Mouse (Mus musculus) adipocyte (in vitro differentiated cells): ENCODE data around the gene Sec11a.
A peak's percentile ranks its signal among the peaks of the same experiment; 100 is the strongest.

Experiments used
- DNase-seq: peaks from one replicate; pipeline ENCODE4 v3.0.0-alpha.2; 2016; ENCODE audit warnings: low spot score

Sec11a gene

GRCm38 (mm10) chr7:80897134-80897533 is 50.4 kb downstream of the Sec11a start:
- DNase-seq: no peak

DNA sequence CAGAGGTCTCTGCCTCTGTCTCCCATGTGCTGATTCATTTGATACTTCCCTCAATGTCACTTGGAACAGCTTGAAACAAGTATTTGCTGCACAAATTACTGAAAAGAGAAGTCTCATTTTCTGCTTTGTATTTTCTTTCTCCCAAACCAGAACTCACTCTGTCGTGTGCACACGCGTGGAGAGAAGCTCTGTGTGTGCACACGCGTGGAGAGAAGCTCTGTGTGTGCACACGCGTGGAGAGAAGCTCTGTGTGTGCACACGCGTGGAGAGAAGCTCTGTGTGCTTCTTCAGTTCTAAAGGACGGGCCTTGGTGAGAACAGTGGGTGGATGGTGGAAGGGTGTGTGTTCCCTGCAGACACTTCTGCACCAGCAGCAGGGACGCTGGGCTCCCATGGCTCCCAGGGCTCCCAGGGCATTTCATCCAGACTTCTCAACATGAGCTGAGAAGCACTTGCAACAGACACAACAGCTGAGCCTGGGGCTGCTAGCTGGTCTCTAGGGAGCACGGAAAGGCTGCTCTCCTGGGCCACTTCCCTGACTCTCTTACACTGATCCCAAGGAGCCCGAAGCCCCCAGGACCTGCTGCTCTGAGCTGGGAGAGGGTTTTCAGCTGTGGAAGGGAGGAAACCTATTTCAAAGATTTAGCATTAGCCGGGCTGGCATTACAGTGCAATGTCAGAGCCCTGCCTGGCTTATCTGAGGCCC is 52.6 kb downstream of the Sec11a start:
- no peak for DNase-seq

DNA sequence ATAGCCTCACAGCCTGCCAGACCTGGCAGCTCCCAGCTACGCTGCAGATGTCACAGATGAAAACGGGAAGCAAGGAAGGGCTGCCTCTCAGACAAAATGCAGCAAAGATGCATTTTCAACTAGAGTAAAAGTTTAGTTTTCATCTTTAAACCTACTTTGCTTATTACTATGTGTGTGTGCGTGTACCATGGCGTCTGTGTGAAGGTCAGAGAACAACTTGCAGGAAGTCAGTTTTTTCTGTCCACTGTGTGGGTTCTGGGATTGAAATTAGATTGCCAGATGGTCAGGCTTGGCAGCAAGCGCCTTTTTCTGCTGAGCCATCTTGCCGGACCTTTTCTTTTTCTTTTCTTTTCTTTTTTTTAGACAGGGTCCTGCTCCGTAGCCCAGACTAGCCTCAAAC is 53.4 kb downstream of the Sec11a start:
- DNase-seq: no peak

- DNase-seq: no peak
These were observed 53.8 kb downstream of the Sec11a start for GRCm38 (mm10) chr7:80893753-80894129.

GRCm38 (mm10) chr7:80893086-80893752 is 54.4 kb downstream of the Sec11a start:
- DNase-seq: no peak

DNA sequence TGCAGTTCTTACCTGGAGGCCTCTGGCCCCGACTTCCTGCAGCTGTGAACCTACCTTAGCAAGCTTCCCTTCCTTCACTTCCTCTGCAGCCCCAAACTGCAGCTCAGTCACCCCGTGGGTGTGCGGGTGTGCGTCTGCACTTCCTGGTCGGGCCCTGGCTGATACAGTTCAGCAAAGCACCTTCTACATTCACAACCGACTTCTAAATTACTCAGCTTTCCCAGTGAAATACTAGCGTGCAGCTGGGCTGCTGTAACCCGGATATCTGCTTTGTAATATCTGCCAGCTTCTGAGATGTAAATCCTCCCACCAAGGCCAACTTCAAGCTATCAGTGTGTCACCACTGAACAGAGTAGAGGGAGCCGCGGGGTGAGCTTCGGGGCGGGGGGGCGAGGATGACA is 57.7 kb downstream of the Sec11a start:
- DNase-seq: no peak

DNA sequence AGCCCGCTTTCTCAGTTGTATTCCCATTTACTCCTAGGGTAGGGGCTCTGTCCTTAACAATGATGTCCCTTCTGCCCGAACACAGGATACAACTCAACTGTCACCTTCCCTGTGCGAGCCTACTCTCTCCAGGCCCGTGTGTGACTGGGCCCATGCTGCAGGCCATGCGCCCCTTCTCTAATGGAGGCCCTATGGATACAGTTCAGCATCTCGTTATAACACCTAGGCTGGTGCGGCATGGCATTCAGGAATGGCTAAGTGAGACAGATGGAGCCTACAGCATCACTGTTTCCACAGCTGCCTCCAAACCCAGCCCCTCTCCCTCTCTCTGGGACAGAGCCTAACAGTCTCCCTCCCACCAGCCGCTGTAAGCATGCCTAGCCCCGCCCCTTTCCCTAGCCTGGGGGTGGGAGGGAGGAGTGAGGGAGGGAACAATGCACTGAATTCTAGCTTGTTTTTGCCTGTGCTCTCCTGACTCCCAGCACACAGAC is 58.5 kb downstream of the Sec11a start:
- DNase-seq: no peak

- DNase-seq: no peak
These were observed 59.0 kb downstream of the Sec11a start for GRCm38 (mm10) chr7:80888595-80888994.

- DNase-seq: no peak
These were observed 61.9 kb downstream of the Sec11a start for GRCm38 (mm10) chr7:80885666-80886065.

DNA sequence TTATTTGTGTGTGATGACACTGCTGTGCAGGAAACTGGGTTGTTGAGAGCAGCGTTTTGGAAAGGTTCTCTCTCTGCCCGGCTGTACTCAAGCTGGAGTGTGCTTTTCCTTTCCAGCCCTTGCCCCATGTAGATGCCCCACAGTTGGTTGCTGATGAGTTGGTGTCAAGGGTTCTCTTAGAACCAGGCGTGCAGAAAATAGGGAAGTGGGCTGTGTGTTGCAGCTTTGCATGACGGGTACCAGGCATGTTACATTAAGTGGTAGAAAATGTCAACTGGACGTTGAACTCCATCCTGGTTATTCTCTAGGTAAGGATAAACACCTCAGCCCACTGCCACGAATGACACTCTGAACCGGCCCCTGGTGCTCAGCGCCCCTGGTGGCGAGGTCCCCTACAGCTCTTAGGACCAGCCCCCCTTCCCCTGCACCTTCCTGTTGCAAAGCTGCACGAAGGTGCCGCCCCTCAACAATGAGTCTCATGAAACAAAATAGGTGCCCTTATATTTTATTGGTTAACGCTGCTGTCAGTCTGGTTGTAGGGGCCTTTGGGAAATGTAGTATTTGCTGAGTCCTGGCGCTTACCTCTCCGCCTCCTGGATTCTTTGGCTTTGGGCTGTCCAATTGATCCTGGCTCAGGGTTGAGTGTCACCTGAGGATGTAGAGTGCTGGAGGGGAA is 64.6 kb downstream of the Sec11a start:
- DNase-seq: no peak

DNA sequence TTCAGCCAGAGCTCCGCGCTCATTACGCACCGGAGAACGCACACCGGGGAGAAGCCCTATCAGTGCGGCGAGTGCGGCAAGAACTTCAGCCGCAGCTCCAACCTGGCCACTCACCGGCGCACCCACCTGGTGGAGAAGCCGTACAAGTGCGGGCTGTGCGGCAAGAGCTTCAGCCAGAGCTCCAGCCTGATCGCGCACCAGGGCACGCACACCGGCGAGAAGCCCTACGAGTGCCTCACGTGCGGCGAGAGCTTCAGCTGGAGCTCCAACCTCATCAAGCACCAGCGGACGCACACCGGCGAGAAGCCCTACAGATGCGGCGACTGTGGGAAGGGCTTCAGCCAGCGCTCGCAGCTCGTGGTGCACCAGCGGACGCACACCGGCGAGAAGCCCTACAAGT is 71.9 kb downstream of the Sec11a start:
- DNase-seq: no peak

GRCm38 (mm10) chr7:80873631-80874030 is 73.9 kb downstream of the Sec11a start:
- DNase-seq: no peak

DNA sequence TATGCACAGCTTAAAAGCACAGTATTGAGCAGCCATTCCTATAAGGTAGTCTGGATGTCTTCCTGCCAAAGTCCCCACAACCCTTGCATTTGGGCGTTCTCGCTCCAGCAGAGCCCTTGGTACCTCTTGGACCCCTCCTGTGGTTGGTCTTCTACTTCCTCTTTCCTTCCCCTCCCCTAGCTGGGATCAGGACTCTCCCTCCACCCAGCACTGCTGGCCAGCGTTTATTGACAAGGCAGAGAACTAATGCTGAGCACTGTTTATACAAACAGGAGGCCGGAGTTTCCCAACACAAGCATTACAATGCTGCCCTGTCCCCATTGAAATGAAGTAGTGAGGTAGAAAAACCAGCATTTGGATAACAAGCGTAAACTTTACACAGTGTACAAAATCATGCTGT is 74.5 kb downstream of the Sec11a start:
- DNase-seq: no peak

- no peak for DNase-seq
These were observed 78.9 kb downstream of the Sec11a start for GRCm38 (mm10) chr7:80868686-80869085.

GRCm38 (mm10) chr7:80866514-80867147 is 80.9 kb downstream of the Sec11a start:
- DNase-seq: no peak

- DNase-seq: no peak
These were observed 82.1 kb downstream of the Sec11a start for GRCm38 (mm10) chr7:80865521-80865920.

GRCm38 (mm10) chr7:80864831-80865230 is 82.7 kb downstream of the Sec11a start:
- no peak for DNase-seq

- DNase-seq: no peak
These were observed 83.4 kb downstream of the Sec11a start for GRCm38 (mm10) chr7:80864151-80864550.

DNA sequence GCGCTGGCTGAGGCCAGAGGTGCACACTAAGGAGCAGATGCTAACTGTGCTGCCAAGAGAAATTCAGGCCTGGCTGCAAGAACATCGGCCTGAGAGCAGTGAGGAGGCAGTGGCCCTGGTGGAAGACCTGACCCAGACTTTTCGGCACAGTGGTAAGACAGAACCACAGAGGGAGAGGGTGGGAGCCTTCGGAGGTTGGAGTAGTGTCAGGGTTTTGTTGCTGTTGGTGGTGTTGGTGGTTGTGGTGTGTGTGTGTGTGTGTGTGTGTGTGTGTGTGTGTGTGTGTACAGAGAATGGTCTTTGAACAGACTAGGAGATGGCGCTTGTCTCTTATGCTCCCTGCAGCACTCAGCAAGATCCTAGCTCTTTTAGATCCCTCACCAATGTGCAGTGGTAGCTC is 84.1 kb downstream of the Sec11a start:
- no peak for DNase-seq

DNA sequence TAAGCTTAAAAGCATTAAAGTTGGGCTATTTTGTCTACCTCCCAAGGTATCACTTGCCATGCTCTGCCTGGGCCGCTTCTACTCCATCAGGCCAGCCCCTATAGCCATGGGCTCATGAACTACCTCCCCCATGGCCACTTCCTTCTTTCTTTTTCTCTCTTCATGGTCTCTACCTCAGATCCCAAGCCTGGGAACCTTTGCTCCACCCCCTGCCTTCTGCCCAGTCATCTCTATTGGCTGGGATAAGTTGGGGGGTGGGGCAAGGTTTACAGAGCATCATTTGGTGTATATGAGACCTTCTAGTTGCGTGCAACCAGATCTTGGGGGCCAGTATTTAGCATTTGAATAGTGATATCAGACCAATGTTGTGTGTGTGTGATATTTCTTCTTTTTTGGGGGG is 85.1 kb downstream of the Sec11a start:
- DNase-seq: no peak

DNA sequence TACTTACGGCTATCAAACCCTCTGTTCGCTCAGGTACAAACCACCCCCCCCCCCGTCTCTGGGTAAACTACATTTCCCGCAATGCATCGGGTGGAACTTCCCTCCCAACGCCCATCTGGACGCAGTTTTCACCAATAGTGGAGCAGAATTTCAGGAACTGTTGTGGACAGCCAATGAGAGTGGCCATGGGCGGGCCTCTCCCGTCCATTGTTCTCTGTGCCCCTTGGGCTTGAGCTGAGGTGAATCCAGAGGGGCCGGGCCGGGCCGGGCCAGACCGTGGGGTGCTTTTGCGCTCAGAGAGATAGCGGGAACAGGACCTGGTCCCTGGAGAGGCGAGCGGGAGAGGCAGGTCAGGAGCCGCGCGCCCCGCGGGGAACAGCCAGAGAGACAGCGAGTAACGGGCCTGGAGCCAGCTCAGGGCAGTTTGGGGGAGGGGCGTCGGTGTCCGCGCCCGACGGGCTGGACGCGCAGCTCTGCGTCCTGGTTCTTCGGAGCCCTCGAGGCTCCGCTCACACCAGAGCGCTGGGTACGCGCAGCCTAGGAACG is 86.8 kb downstream of the Sec11a start, which contains the start of gene Zscan2:
TSS of gene Zscan2 (plus strand) at position 192 of the 546 bp plus-strand sequence.
- DNase-seq: peak; percentile 92

GRCm38 (mm10) chr7:80860227-80860626 is 87.4 kb downstream of the Sec11a start:
- peak; percentile 48 for DNase-seq
